Mouse (Mus musculus): ENCODE results near the gene Tppp3.

- TF ChIP-seq CTCF (IDR thresholded peaks at IDR 0.05; ENCODE audit: extremely low read depth, insufficient read depth, insufficient read length, insufficient replicate concordance) (no peak), POLR2A (IDR thresholded peaks at IDR 0.05; ENCODE audit: low read depth, low read length) (no peak)
Observed at GRCm38 (mm10) chr8:105483212-105484029, 12.1 kb upstream of the Tppp3 start.

Measured in spleen, adult 2 months (tissue).